Mouse (Mus musculus): Measurements from ENCODE around the gene Mycbp. TPM values are rescaled to one million over a fixed set of nuclear protein-coding genes. Genes with fewer than 3 reads are reported as not detected.
A peak's percentile ranks its signal among the peaks of the same experiment; 100 is the strongest.
"Not testable (repeated sequence)": the region's sequence is repeated elsewhere in the genome, so short reads cannot be mapped to it uniquely, and the experiment has no call there.

Mycbp gene
- total and polyA plus RNA-seq, 2 experiments, result 15.8 to 18.5 TPM

GRCm38 (mm10) chr4:123927961-123928360, 23.3 kb downstream of the Mycbp start:
- H3K27ac ChIP-seq (replicated peaks; ENCODE audit: insufficient read depth, low read depth, low read length), result peak overlapping the region; percentile 60; the same call in 1 of the 2 replicates
- peak; percentile 61 for DNase-seq (ENCODE audit: extremely low read depth, low read depth, low spot score)
- no peak overlapping the region for H3K4me3 ChIP-seq (ENCODE audit: insufficient read depth, low read depth, low read length)
- H3K36me3 ChIP-seq (ENCODE audit: control insufficient read depth, insufficient read depth, low read length), result peaks cover 70% of the 10 kb centered on the region
- no peaks in the 10 kb centered on the region for H3K79me2 ChIP-seq (ENCODE audit: control insufficient read depth, insufficient read depth, low read length)
- TF ChIP-seq POLR2A (IDR thresholded peaks at IDR 0.05; ENCODE audit: extremely low read depth, insufficient read depth, low read length), result no peak
- no peak for TF ChIP-seq CTCF (IDR thresholded peaks at IDR 0.05; ENCODE audit: low read depth, low read length)
- H3K9ac ChIP-seq (ENCODE audit: low read depth, low read length), result no peak overlapping the region
- no peaks in the 10 kb centered on the region for H3K27me3 ChIP-seq (ENCODE audit: control insufficient read depth, insufficient read depth, low read length)
- no peaks in the 10 kb centered on the region; the same call in 1 of the 2 replicates for H3K4me1 ChIP-seq (ENCODE audit: control insufficient read depth, insufficient read depth, low read length)

- no peak for TF ChIP-seq POLR2A (IDR thresholded peaks at IDR 0.05; ENCODE audit: extremely low read depth, insufficient read depth, low read length)
- no peak for TF ChIP-seq CTCF (IDR thresholded peaks at IDR 0.05; ENCODE audit: low read depth, low read length)
- WGBS, result 89% methylated on average over 4 of the region's 4 CpGs
- H3K27me3 ChIP-seq (ENCODE audit: control insufficient read depth, insufficient read depth, low read length), result no peaks in the 10 kb centered on the region
- no peak overlapping the region for H3K27ac ChIP-seq (replicated peaks; ENCODE audit: insufficient read depth, low read depth, low read length)
- no peaks in the 10 kb centered on the region; the same call in 1 of the 2 replicates for H3K4me1 ChIP-seq (ENCODE audit: control insufficient read depth, insufficient read depth, low read length)
- no peaks in the 10 kb centered on the region for H3K79me2 ChIP-seq (ENCODE audit: control insufficient read depth, insufficient read depth, low read length)
- no peak overlapping the region for H3K9ac ChIP-seq (ENCODE audit: low read depth, low read length)
- no peak for DNase-seq (ENCODE audit: extremely low read depth, low read depth, low spot score)
- peaks cover 70% of the 10 kb centered on the region for H3K36me3 ChIP-seq (ENCODE audit: control insufficient read depth, insufficient read depth, low read length)
- no peak overlapping the region for H3K4me3 ChIP-seq (ENCODE audit: insufficient read depth, low read depth, low read length)
Measured at GRCm38 (mm10) chr4:123929994-123930393, 25.4 kb downstream of the Mycbp start.

GRCm38 (mm10) chr4:123934306-123934705, 29.7 kb downstream of the Mycbp start:
- WGBS, result 51% methylated on average over 4 of the region's 4 CpGs
- Histone ChIP-seq H3K4me3 (ENCODE audit: insufficient read depth, low read depth, low read length) (no peak overlapping the region), H3K9ac (ENCODE audit: low read depth, low read length) (no peak overlapping the region), H3K4me1 (ENCODE audit: control insufficient read depth, insufficient read depth, low read length) (no peaks in the 10 kb centered on the region), H3K27ac (replicated peaks; ENCODE audit: insufficient read depth, low read depth, low read length) (no peak overlapping the region), H3K27me3 (ENCODE audit: control insufficient read depth, insufficient read depth, low read length) (no peaks in the 10 kb centered on the region), H3K36me3 (ENCODE audit: control insufficient read depth, insufficient read depth, low read length) (peaks cover 54% of the 10 kb centered on the region), H3K79me2 (ENCODE audit: control insufficient read depth, insufficient read depth, low read length) (no peaks in the 10 kb centered on the region)
- no peak for DNase-seq (ENCODE audit: extremely low read depth, low read depth, low spot score)
- TF ChIP-seq POLR2A (IDR thresholded peaks at IDR 0.05; ENCODE audit: extremely low read depth, insufficient read depth, low read length) (no peak), CTCF (IDR thresholded peaks at IDR 0.05; ENCODE audit: low read depth, low read length) (no peak)

- Histone ChIP-seq H3K4me1 (ENCODE audit: control insufficient read depth, insufficient read depth, low read length) (no peaks in the 10 kb centered on the region), H3K36me3 (ENCODE audit: control insufficient read depth, insufficient read depth, low read length) (peaks cover 41% of the 10 kb centered on the region), H3K27ac (replicated peaks; ENCODE audit: insufficient read depth, low read depth, low read length) (no peak overlapping the region), H3K27me3 (ENCODE audit: control insufficient read depth, insufficient read depth, low read length) (no peaks in the 10 kb centered on the region), H3K4me3 (ENCODE audit: insufficient read depth, low read depth, low read length) (no peak overlapping the region), H3K9ac (ENCODE audit: low read depth, low read length) (no peak overlapping the region), H3K79me2 (ENCODE audit: control insufficient read depth, insufficient read depth, low read length) (no peaks in the 10 kb centered on the region)
- WGBS, result 91% methylated on average over 7 of the region's 7 CpGs
- DNase-seq (ENCODE audit: extremely low read depth, low read depth, low spot score), result no peak
- no peak for TF ChIP-seq CTCF (IDR thresholded peaks at IDR 0.05; ENCODE audit: low read depth, low read length)
- TF ChIP-seq POLR2A (IDR thresholded peaks at IDR 0.05; ENCODE audit: extremely low read depth, insufficient read depth, low read length), result no peak
Measured at GRCm38 (mm10) chr4:123936059-123936458, 31.4 kb downstream of the Mycbp start.

- peak; percentile 55 for DNase-seq (ENCODE audit: extremely low read depth, low read depth, low spot score)
- Histone ChIP-seq H3K4me3 (ENCODE audit: insufficient read depth, low read depth, low read length) (no peak overlapping the region), H3K4me1 (ENCODE audit: control insufficient read depth, insufficient read depth, low read length) (no peaks in the 10 kb centered on the region), H3K79me2 (ENCODE audit: control insufficient read depth, insufficient read depth, low read length) (no peaks in the 10 kb centered on the region), H3K36me3 (ENCODE audit: control insufficient read depth, insufficient read depth, low read length) (peaks cover 14% of the 10 kb centered on the region; the same call in 1 of the 2 replicates), H3K9ac (ENCODE audit: low read depth, low read length) (no peak overlapping the region), H3K27me3 (ENCODE audit: control insufficient read depth, insufficient read depth, low read length) (no peaks in the 10 kb centered on the region), H3K27ac (replicated peaks; ENCODE audit: insufficient read depth, low read depth, low read length) (no peak overlapping the region)
- WGBS, result 6% methylated on average over 4 of the region's 4 CpGs
- no peak for TF ChIP-seq POLR2A (IDR thresholded peaks at IDR 0.05; ENCODE audit: extremely low read depth, insufficient read depth, low read length)
- TF ChIP-seq CTCF (IDR thresholded peaks at IDR 0.05; ENCODE audit: low read depth, low read length), result peak; percentile 41; the same call in 1 of the 2 replicates
Measured at GRCm38 (mm10) chr4:123939838-123940237, 35.2 kb downstream of the Mycbp start.

GRCm38 (mm10) chr4:123940878-123941277, 36.2 kb downstream of the Mycbp start:
- 75% methylated on average over 7 of the region's 7 CpGs for WGBS
- H3K79me2 ChIP-seq (ENCODE audit: control insufficient read depth, insufficient read depth, low read length); H3K27me3 ChIP-seq (ENCODE audit: control insufficient read depth, insufficient read depth, low read length); H3K27ac ChIP-seq (replicated peaks; ENCODE audit: insufficient read depth, low read depth, low read length); H3K4me1 ChIP-seq (ENCODE audit: control insufficient read depth, insufficient read depth, low read length); H3K4me3 ChIP-seq (ENCODE audit: insufficient read depth, low read depth, low read length); H3K36me3 ChIP-seq (ENCODE audit: control insufficient read depth, insufficient read depth, low read length); H3K9ac ChIP-seq (ENCODE audit: low read depth, low read length); DNase-seq (ENCODE audit: extremely low read depth, low read depth, low spot score): not testable (repeated sequence)
